Mouse (Mus musculus): ENCODE results near the gene Hsph1.

DNA sequence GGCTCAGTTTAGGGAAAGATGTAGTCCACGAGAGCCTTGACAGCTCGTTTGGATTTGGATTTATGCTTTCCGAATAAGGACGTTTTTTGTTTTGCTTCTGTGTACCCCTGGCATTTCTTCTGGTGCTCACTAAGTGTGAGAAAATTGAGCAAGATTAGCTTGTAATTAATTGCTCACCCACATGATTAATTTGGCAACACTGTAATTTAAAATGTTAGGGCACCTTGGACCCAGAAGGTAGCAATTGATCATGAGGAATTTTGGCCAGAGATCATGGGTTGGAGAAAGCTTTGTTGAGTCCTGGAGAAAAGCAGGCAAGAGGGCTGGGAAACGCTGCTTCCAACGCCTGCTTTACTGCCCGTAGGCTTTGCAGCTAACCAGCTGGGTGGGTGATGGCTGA is 43.7 kb upstream of the Hsph1 start:
- TF ChIP-seq POLR2A (IDR thresholded peaks at IDR 0.05; ENCODE audit: low read depth, low read length) = no peak
- TF ChIP-seq CTCF (IDR thresholded peaks at IDR 0.05; ENCODE audit: extremely low read depth, insufficient read length, insufficient replicate concordance, low read depth, low read length) = no peak

All from small intestine, adult 2 months (tissue).